Mouse (Mus musculus) liver, adult 2 months (tissue): Measurements from ENCODE around the gene Zfp668.

Experiments used
- CTCF ChIP-seq: fragments of 200-500 bp; IDR thresholded peaks from 2 replicates; pipeline ENCODE4 v1.5.1; 2011; ENCODE audit warnings: low read depth, low read length, control low read depth
- POLR2A ChIP-seq: fragments of 200-500 bp; IDR thresholded peaks from 2 replicates; pipeline ENCODE4 v1.6.1; 2011; ENCODE audit warnings: low read length, control low read depth; ENCODE audit not compliant: insufficient read depth; ENCODE audit errors: extremely low read depth

DNA sequence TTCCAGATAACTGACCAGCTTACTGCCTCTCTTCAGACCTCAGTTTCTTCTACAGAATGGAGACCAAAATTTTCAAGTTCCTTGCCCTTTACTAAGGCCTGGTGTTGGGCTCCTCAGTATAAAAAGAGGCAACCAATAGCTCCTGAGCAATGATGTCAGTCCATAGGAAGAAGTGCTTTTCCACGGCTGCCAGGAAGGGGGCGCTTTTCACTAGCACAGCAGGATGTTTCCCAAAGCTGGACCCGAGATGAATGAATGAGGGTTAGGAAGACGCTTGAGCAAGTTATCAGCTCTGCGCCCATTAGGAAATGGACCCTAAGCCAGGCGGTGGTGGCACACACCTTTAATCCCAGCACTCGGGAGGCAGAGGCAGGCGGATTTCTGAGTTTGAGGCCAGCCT, 44.9 kb upstream of the Zfp668 start:
- TF ChIP-seq POLR2A, result no peak
- peak; percentile 57 for TF ChIP-seq CTCF
